ENCODE assay signal across 24 mouse cellular contexts in the genomic region with DNA sequence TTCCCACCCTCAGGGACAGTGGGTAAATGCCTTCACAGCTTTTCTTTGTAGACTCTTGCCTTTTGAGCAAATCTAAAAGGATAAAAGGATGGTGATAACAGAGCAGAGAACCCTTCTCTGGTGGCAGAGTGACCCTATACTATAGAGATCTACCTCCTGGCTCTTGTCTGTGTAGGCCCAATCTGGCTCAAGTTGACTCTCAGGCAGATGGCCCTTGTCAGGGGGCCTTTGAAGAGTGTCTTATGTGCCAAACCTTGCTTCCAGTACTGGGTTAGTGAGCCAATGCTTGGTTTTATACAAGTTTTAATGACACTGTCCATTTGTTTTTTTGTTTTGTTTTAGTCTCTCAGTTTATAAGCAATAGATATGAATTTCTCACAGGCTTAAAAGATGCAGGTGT. TPM values are rescaled to one million over a fixed set of nuclear protein-coding genes. Genes with fewer than 3 reads are reported as not detected.
"Had no signal": no experiment of that assay in that cellular context is flagged by ENCODE, and none has a peak within 500 bp of the region (broad histone marks: within the 10 kb centered on the region; RNA-seq: fewer than 3 reads in every experiment).

No protein-coding gene starts in this region.

- DNase-seq: kidney, postnatal 36 days; lung, embryonic 14.5 days; lung, postnatal 10 days; lung, postnatal 4 days; retina, postnatal 1 day; right cerebral cortex, postnatal 4 days; spleen, adult 18-20 months; thymus, adult 2 months; thymus, postnatal 25 days had no signal

- H3K36me3 ChIP-seq: limb, embryonic 10.5 days; liver, embryonic 15.5 days had no signal

- H3K27ac ChIP-seq: kidney, postnatal 0 days; limb, embryonic 10.5 days; liver, embryonic 15.5 days; midbrain, embryonic 10.5 days; midbrain, embryonic 15.5 days; neural tube, embryonic 13.5 days had no signal

- H3K27me3 ChIP-seq: liver, embryonic 15.5 days; midbrain, embryonic 15.5 days; neural tube, embryonic 13.5 days had no signal

- H3K4me2 ChIP-seq: liver, embryonic 11.5 days; liver, embryonic 15.5 days; lung, embryonic 14.5 days; midbrain, embryonic 15.5 days; neural tube, embryonic 13.5 days had no signal

- H3K4me3 ChIP-seq: limb, embryonic 10.5 days; liver, embryonic 15.5 days; midbrain, embryonic 10.5 days; midbrain, embryonic 15.5 days; neural tube, embryonic 13.5 days had no signal

- H3K4me1 ChIP-seq: limb, embryonic 10.5 days; liver, embryonic 15.5 days; midbrain, embryonic 10.5 days had no signal

- H3K9me3 ChIP-seq: limb, embryonic 10.5 days; liver, embryonic 15.5 days; midbrain, embryonic 10.5 days; midbrain, embryonic 15.5 days; neural tube, embryonic 13.5 days had no signal

- ATAC-seq: midbrain, embryonic 15.5 days had no signal

- H3K9ac ChIP-seq: liver, embryonic 15.5 days; lung, embryonic 14.5 days; midbrain, embryonic 15.5 days; neural tube, embryonic 13.5 days had no signal

RNA-seq across cellular contexts. Expression of a gene that starts 6.4 kb away (rescaled TPM):
- total RNA-seq: megakaryocyte, adult 5-6 weeks; monocyte, adult 5-6 weeks had no signal

RNA-seq across cellular contexts. Expression of a gene that starts 23.0 kb away (rescaled TPM):
- total RNA-seq: layer of hippocampus, adult 18-20 months; layer of hippocampus, postnatal 10 days; left cerebral cortex, postnatal 10 days; megakaryocyte, adult 5-6 weeks; monocyte, adult 5-6 weeks had no signal
- polyA plus RNA-seq: kidney, postnatal 0 days; limb, embryonic 10.5 days; limb, embryonic 14.5 days; liver, embryonic 11.5 days; liver, embryonic 15.5 days; lung, embryonic 14.5 days; midbrain, embryonic 10.5 days; midbrain, embryonic 15.5 days; neural tube, embryonic 13.5 days; stomach, embryonic 14.5 days; thymus, adult 2 months; urinary bladder, adult 2 months had no signal

RNA-seq across cellular contexts. Expression of a gene that starts 41.9 kb away (rescaled TPM):
- total RNA-seq: megakaryocyte, adult 5-6 weeks had no signal
- polyA plus RNA-seq: kidney, postnatal 0 days; limb, embryonic 10.5 days; liver, embryonic 15.5 days had no signal
